Mouse (Mus musculus) heart, embryonic 10.5 days (tissue): Measurements from ENCODE around the gene Itga8. TPM values are rescaled to one million over a fixed set of nuclear protein-coding genes. Genes with fewer than 3 reads are reported as not detected.
A peak's percentile ranks its signal among the peaks of the same experiment; 100 is the strongest.

ENCODE experiments used
- DNase-seq: peaks from one replicate; pipeline ENCODE4 v3.0.0-alpha.2; 2017; ENCODE audit warnings: low spot score
- H3K27ac ChIP-seq: fragments of 300-500 bp; sonication (generic); 2 replicates; pipeline ENCODE4 v1.5.1; 2016; ENCODE audit warnings: mild to moderate bottlenecking
- H3K27me3 ChIP-seq: fragments of 300-500 bp; sonication (generic); 2 replicates; pipeline ENCODE4 v1.6.1; 2016; ENCODE audit warnings: mild to moderate bottlenecking; ENCODE audit not compliant: poor library complexity, insufficient read depth, severe bottlenecking
- H3K36me3 ChIP-seq: fragments of 300-500 bp; sonication (generic); 2 replicates; pipeline ENCODE4 v1.6.1; 2016; ENCODE audit warnings: mild to moderate bottlenecking, moderate library complexity
- H3K4me1 ChIP-seq: fragments of 300-500 bp; sonication (generic); 2 replicates; pipeline ENCODE4 v1.6.1; 2016; ENCODE audit warnings: mild to moderate bottlenecking
- H3K4me3 ChIP-seq: fragments of 300-500 bp; sonication (generic); 2 replicates; pipeline ENCODE4 v1.5.1; 2016; ENCODE audit warnings: mild to moderate bottlenecking, moderate library complexity
- H3K9me3 ChIP-seq: fragments of 300-500 bp; sonication (generic); 2 replicates; pipeline ENCODE4 v1.6.1; 2016; ENCODE audit warnings: mild to moderate bottlenecking, moderate library complexity
- WGBS: fragments of 180-500 bp; shearing (Covaris S2); methylation state at CpG from one replicate; pipeline ENCODE4 v1.1.7; 2016; 5-methylcytosine and 5-hydroxymethylcytosine counted together
- polyA plus RNA-seq: library from polyadenylated mRNA; unstranded; fragments of >200 nt; fragmentation: Nextera tagmentation; extraction: Ambion mirVana; gene quantifications from 2 replicates; pipeline ENCODE4 v1.2.1, GENCODE M21; 2016

The Itga8 gene
- polyA plus RNA-seq, 1 experiment from 2014 or later = 9.3 TPM

- H3K27ac ChIP-seq = no peak overlapping the region
- H3K9me3 ChIP-seq = 0 out of 2 replicates have a peak, but pooled peaks cover 3% of the 10 kb centered on the region
- 91% methylated on average over 4 of the region's 4 CpGs for WGBS
- H3K36me3 ChIP-seq = no peaks in the 10 kb centered on the region
- H3K27me3 ChIP-seq = no peaks in the 10 kb centered on the region
- no peak overlapping the region for H3K4me3 ChIP-seq
- no peak for DNase-seq
- peaks cover 3% of the 10 kb centered on the region; the same call in 1 of the 2 replicates for H3K4me1 ChIP-seq
Observed at GRCm38 (mm10) chr2:12318036-12318435, 16.3 kb upstream of the Itga8 start.

DNA sequence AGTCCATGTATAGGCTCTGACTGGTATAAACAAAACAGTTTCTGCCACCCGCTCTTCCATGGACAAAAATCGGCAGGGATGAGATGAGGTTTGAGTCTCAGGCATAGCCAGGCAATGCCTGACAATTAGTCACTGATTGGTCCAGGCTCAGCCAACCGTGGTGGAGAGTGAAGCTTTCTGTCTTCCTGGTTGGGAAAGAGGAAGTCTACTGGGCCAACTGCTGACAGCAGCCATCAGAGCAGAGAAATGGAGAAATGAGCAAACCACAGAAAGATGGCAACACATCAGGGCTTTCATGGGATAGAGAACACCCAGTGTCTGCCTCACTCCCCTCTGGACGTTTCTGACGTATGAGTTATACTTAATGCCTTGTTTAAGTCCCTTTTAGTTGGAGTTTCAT, 15.6 kb upstream of the Itga8 start:
- DNase-seq = no peak
- 84% methylated on average over 5 of the region's 5 CpGs for WGBS
- H3K36me3 ChIP-seq = no peaks in the 10 kb centered on the region

DNA sequence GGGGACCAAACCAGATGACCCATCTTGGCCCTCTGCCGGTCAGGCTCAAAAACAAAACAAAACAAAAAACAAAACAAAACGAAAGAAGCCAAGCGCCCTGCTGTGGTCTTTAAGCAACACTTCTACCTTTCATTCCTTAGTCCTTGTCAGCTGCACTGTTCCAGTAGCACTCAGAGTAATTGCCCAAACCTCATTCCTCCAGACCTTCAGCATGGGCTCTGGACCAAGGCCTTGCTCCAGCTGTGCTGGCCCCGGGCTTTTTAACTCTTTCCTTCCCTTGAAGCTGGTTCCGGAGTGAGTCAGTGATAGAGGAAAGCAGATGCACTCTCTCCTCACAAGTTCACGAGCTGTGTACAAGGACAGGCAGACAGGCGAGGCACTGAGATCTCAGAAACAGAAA, 14.6 kb upstream of the Itga8 start:
- H3K4me3 ChIP-seq = no peak overlapping the region
- H3K27ac ChIP-seq = no peak overlapping the region
- DNase-seq = no peak
- 30% methylated on average over 7 of the region's 7 CpGs for WGBS
- H3K9me3 ChIP-seq = no peaks in the 10 kb centered on the region
- no peaks in the 10 kb centered on the region for H3K36me3 ChIP-seq
- peaks cover 3% of the 10 kb centered on the region; the same call in 1 of the 2 replicates for H3K4me1 ChIP-seq
- H3K27me3 ChIP-seq = no peaks in the 10 kb centered on the region

More for the DNA sequence above, 15.6 kb upstream of the Itga8 start:
- H3K27me3 ChIP-seq = no peaks in the 10 kb centered on the region
- H3K4me1 ChIP-seq = peaks cover 3% of the 10 kb centered on the region; the same call in 1 of the 2 replicates
- H3K9me3 ChIP-seq = no peaks in the 10 kb centered on the region
- no peak overlapping the region for H3K4me3 ChIP-seq
- no peak overlapping the region for H3K27ac ChIP-seq

DNA sequence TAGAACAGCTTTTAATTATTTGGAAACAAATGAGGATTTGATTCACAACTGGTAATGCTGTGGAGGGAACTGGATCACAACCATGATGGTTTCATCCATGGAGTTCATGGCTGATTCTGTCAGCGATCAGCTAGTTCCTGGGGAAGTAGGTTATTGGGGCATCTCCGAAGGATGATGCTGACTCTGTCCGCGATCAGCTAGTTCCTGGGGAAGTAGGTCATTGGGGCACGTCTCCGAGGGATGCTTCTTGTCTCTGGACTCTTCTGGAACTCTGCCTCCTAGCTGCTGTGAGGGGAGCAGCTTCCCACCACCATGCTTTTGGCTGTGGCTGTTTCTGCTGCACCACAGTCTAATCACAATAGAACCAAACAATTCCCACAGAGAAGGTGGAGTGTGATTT, 12.3 kb upstream of the Itga8 start:
- DNase-seq = no peak
- Histone ChIP-seq H3K27ac (no peak overlapping the region), H3K36me3 (no peaks in the 10 kb centered on the region), H3K9me3 (no peaks in the 10 kb centered on the region), H3K27me3 (no peaks in the 10 kb centered on the region), H3K4me3 (no peak overlapping the region), H3K4me1 (peaks cover 3% of the 10 kb centered on the region; the same call in 1 of the 2 replicates)
- WGBS = 70% methylated on average over 6 of the region's 6 CpGs

- H3K27me3 ChIP-seq = no peaks in the 10 kb centered on the region
- no peak overlapping the region for H3K4me3 ChIP-seq
- no peaks in the 10 kb centered on the region for H3K4me1 ChIP-seq
- DNase-seq = no peak
- no peaks in the 10 kb centered on the region for H3K36me3 ChIP-seq
- no peaks in the 10 kb centered on the region for H3K9me3 ChIP-seq
- H3K27ac ChIP-seq = no peak overlapping the region
Observed at GRCm38 (mm10) chr2:12308466-12308865, 6.7 kb upstream of the Itga8 start.

DNA sequence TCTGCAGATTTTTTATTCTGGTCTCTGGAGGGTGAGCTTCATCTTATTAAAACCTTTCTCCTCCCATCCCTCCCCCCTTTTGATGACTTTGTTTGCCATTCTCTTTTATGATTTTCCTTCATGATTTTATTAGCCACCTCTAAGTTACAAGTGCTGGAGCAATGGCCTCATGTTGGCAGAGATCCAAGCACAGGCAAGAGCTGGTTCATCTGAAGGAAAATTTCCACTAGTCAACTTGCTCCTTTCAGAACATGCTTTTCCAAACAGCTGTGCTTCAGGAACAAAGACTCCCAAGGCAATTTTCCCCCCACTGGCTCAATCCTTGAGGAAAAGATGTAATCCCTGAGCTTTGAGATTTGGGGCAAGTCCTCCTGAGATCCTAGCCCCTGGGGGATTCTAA, 5.6 kb upstream of the Itga8 start:
- Histone ChIP-seq H3K27me3 (no peaks in the 10 kb centered on the region), H3K4me1 (no peaks in the 10 kb centered on the region), H3K9me3 (no peaks in the 10 kb centered on the region), H3K27ac (no peak overlapping the region), H3K36me3 (no peaks in the 10 kb centered on the region), H3K4me3 (no peak overlapping the region)
- no peak for DNase-seq

DNA sequence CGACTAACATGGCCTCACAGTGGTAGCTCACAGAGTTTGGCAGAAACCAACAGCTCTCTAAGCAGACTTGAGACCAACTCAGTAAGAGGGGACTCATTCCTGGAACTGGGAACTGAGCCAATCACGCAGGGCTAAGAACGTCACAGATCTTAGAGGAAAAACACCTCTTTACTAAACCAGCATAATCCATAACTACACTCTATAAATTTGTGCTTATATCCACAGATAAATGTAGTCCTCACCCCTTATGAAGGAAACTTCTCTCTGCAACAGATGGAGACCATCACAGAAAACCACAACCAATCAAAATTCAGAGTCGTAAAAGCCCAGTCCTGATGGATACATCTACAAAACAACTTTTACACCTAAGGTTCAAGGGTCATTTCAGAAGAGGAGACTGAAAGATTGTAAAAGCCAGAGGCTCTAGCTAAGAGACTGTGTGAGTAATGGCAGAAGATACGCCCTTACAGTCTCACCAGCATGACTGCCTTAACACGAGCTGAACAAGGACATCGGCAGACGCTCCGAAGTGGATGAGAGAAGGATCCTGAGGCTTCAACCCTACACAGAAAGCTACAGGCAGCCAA, 3.4 kb upstream of the Itga8 start:
- 77% methylated on average over 9 of the region's 9 CpGs for WGBS
- no peaks in the 10 kb centered on the region for H3K9me3 ChIP-seq
- H3K27ac ChIP-seq = no peak overlapping the region
- H3K4me1 ChIP-seq = peaks cover 9% of the 10 kb centered on the region
- no peaks in the 10 kb centered on the region for H3K36me3 ChIP-seq
- no peak for DNase-seq
- peaks cover 11% of the 10 kb centered on the region for H3K27me3 ChIP-seq
- H3K4me3 ChIP-seq = no peak overlapping the region

DNA sequence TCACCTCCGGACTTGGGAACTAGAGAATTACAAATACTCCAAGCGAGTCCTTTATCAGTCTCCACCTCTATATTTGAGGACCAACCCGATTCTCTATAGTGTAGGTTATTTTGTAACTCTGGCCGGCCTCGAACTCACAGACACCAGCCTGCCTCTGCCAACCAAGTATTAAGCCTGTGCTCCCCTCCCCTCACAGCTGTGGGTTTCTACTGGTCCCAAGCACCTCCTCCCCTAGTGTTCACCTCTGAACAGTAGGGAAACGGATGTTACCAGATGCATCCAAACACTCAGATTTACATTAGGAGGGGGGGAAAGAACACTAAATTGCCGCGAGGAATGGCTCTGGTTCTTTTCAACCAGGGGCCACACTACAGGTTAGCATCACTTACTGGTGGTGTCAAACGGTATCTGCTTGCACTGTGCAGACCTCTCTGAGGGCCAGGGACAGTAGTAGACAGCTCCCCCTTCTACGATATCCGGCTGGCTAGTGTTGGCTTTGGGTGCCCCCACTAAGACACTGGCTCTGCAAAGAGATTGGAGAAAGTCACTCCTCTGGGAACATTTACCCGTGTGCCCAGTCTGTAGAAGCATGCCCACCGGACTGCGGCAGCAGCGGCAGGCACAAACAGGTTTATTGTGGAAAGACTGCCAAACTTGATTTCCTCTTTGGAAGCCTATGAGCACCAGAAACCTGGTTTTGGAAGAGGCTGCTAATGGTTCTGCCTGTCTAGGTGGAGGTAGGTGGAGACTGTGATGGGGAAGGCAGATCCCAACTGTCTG, 1.1 kb downstream of the Itga8 start:
- Histone ChIP-seq H3K4me1 (peaks cover 9% of the 10 kb centered on the region), H3K9me3 (no peaks in the 10 kb centered on the region), H3K36me3 (no peaks in the 10 kb centered on the region), H3K4me3 (peak overlapping the region; percentile 66), H3K27ac (0 out of 2 replicates have a peak overlapping the region, but pooled peaks have one; percentile 80), H3K27me3 (peaks cover 11% of the 10 kb centered on the region)
- no peak for DNase-seq
- 57% methylated on average over 15 of the region's 15 CpGs for WGBS

DNA sequence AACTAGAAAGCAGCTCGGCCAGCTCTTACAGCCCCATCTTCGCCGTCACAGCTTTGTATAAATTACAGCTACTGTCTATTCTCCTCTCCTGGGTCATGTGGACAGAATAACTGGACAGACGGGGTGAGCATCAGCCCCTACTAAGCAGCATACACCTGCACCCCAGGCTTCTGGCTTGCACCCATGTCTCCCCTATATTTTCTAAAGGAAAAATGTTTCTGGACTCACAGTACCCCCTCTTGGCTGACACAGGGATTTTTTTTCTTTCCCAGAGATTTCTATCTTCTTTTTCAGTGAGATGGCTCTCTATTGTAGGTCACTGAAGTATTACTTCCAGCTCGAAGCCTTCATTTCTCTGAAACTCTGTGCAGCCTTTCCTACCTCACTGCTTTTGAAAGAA, 4.4 kb downstream of the Itga8 start:
- H3K27ac ChIP-seq = no peak overlapping the region
- peaks cover 11% of the 10 kb centered on the region for H3K27me3 ChIP-seq
- DNase-seq = no peak
- H3K4me1 ChIP-seq = peaks cover 9% of the 10 kb centered on the region
- H3K4me3 ChIP-seq = no peak overlapping the region
- no peaks in the 10 kb centered on the region for H3K9me3 ChIP-seq
- no peaks in the 10 kb centered on the region for H3K36me3 ChIP-seq
- WGBS = 86% methylated on average over 5 of the region's 5 CpGs

- no peaks in the 10 kb centered on the region for H3K36me3 ChIP-seq
- WGBS = 84% methylated on average over 6 of the region's 6 CpGs
- no peaks in the 10 kb centered on the region for H3K9me3 ChIP-seq
- no peaks in the 10 kb centered on the region; the same call in 1 of the 2 replicates for H3K27me3 ChIP-seq
- no peak overlapping the region for H3K4me3 ChIP-seq
- H3K27ac ChIP-seq = no peak overlapping the region
- no peak for DNase-seq
- H3K4me1 ChIP-seq = no peaks in the 10 kb centered on the region
Observed at GRCm38 (mm10) chr2:12295150-12295549, 6.6 kb downstream of the Itga8 start.

- Histone ChIP-seq H3K36me3 (no peaks in the 10 kb centered on the region), H3K4me1 (no peaks in the 10 kb centered on the region), H3K4me3 (no peak overlapping the region), H3K27ac (no peak overlapping the region), H3K27me3 (no peaks in the 10 kb centered on the region; the same call in 1 of the 2 replicates), H3K9me3 (no peaks in the 10 kb centered on the region)
- WGBS = 56% methylated on average over 3 of the region's 3 CpGs
- DNase-seq = no peak
Observed at GRCm38 (mm10) chr2:12294060-12294459, 7.7 kb downstream of the Itga8 start.

DNA sequence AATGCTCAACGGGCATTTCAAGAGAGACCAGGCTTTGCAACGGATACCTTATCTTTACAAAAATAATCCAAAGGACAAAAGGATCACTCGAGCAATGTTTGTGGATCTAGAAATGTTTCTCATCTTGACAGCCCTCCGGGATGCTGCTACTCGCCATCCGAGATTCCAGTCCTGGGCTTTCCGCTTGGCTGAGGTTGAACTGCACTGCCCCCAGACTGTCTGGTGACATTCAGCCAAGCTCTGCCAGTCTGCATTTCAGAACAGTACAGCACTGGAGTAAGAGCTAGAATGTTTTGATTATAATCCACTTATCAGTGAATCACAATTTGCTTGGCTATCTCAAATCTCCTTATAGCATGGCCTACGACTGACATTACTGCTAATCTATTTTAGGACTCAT, 8.3 kb downstream of the Itga8 start:
- Histone ChIP-seq H3K36me3 (no peaks in the 10 kb centered on the region), H3K4me1 (no peaks in the 10 kb centered on the region), H3K27me3 (no peaks in the 10 kb centered on the region), H3K4me3 (no peak overlapping the region), H3K27ac (no peak overlapping the region), H3K9me3 (no peaks in the 10 kb centered on the region)
- no peak for DNase-seq
- WGBS = 56% methylated on average over 8 of the region's 8 CpGs

GRCm38 (mm10) chr2:12292023-12292820, 9.5 kb downstream of the Itga8 start:
- Histone ChIP-seq H3K4me1 (no peaks in the 10 kb centered on the region), H3K9me3 (no peaks in the 10 kb centered on the region), H3K4me3 (no peak overlapping the region), H3K27me3 (no peaks in the 10 kb centered on the region), H3K36me3 (no peaks in the 10 kb centered on the region), H3K27ac (no peak overlapping the region)
- 57% methylated on average over 8 of the region's 8 CpGs for WGBS
- no peak for DNase-seq
